Mouse (Mus musculus) lung, embryonic 16.5 days (tissue): ENCODE data around the gene Sh3bgrl. TPM values are rescaled to one million over a fixed set of nuclear protein-coding genes. Genes with fewer than 3 reads are reported as not detected.

Source experiments
- ATAC-seq: fragments of 200-750 bp; cut with Nextera tagmentation; 2 replicates; pipeline ENCODE4 v1.8.0; 2017; ENCODE audit warnings: low read depth, mild to moderate bottlenecking, moderate library complexity
- H3K27ac ChIP-seq: fragments of 300-500 bp; sonication (generic); 2 replicates; pipeline ENCODE4 v1.5.1; 2014; ENCODE audit warnings: mild to moderate bottlenecking, control low read depth, low read length
- H3K27me3 ChIP-seq: fragments of 300-500 bp; sonication (generic); 2 replicates; pipeline ENCODE4 v1.6.1; 2014; ENCODE audit warnings: low read depth, low read length, mixed read lengths; ENCODE audit not compliant: control insufficient read depth, insufficient read depth
- H3K36me3 ChIP-seq: fragments of 300-500 bp; sonication (generic); 2 replicates; pipeline ENCODE4 v1.6.1; 2014; ENCODE audit warnings: low read length; ENCODE audit not compliant: control insufficient read depth, insufficient read depth
- H3K4me1 ChIP-seq: fragments of 300-500 bp; sonication (generic); replicated peaks from 2 replicates; pipeline ENCODE4 v1.6.1; 2014; ENCODE audit warnings: low read length, mixed read lengths; ENCODE audit not compliant: control insufficient read depth, insufficient read depth
- H3K4me2 ChIP-seq: fragments of 300-500 bp; sonication (generic); 2 replicates; pipeline ENCODE4 v1.6.1; 2014; ENCODE audit warnings: low read depth, low read length, control low read depth
- H3K4me3 ChIP-seq: fragments of 300-500 bp; sonication (generic); 2 replicates; pipeline ENCODE4 v1.5.1; 2014; ENCODE audit warnings: mild to moderate bottlenecking, low read length, control low read depth
- H3K9ac ChIP-seq: fragments of 300-500 bp; sonication (generic); 2 replicates; pipeline ENCODE4 v1.6.1; 2014; ENCODE audit warnings: low read length, control low read depth
- H3K9me3 ChIP-seq: fragments of 300-500 bp; sonication (generic); 2 replicates; pipeline ENCODE4 v1.6.1; 2016; ENCODE audit warnings: low read length; ENCODE audit not compliant: control insufficient read depth
- whole genome bisulfite sequencing: fragments of 180-500 bp; shearing (Covaris S2); extraction: QIAGEN DNeasy Blood & Tissue Kit; methylation state at CpG from one replicate; pipeline ENCODE4 v1.1.7; 2014; 5-methylcytosine and 5-hydroxymethylcytosine counted together
- polyA plus RNA-seq: library from polyadenylated mRNA; unstranded; fragments of >200 nt; fragmentation: Nextera tagmentation; extraction: Ambion mirVana; gene quantifications from 2 replicates; pipeline ENCODE4 v1.2.1, GENCODE M21; 2015

Sh3bgrl gene
- polyA plus RNA-seq, 1 experiment from 2014 or later, result 265 TPM

DNA sequence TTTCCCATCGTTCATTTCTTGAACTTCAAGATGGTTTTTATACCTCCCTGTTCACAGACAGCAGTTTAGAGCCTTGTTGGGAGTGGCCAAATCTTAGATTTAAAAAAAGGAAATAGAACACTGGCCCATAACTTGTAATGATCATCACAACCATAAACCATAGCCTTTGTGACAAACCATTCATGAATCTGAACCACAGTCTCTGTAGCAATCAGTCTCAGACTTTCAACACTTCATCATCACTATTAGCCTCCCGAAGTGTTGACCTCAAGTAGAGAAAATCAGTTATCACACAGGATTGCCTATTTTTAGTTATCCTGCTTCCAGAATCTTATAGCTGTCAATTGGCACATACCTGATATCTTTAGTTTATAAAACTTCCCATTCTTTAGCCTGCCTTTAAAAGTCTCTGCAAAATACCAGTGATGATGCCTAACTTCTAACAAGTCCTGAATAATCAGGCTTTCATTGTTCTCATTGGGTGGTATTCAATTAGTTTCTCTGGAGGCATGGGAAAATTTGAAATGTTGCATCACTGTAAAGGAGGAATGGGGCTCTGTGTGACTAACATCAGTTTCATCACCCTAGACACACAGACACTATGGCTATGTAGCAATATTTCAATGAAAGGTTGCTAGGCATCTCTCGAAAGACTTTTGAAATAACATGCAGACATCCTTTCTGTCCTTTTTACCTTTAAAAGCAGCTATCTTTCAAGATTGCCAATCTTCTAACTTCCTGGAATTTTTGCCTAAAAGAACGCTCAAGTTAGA is 89.7 kb downstream of the Sh3bgrl start:
- H3K9ac ChIP-seq, result no peak overlapping the region
- no peaks in the 10 kb centered on the region for H3K27me3 ChIP-seq
- no peaks in the 10 kb centered on the region for H3K9me3 ChIP-seq
- H3K4me3 ChIP-seq, result no peak overlapping the region
- no peak overlapping the region for H3K4me2 ChIP-seq
- H3K27ac ChIP-seq, result no peak overlapping the region
- no peaks in the 10 kb centered on the region for H3K4me1 ChIP-seq
- ATAC-seq, result no peak
- H3K36me3 ChIP-seq, result no peaks in the 10 kb centered on the region
- 73% methylated on average over 4 of the region's 4 CpGs for WGBS

DNA sequence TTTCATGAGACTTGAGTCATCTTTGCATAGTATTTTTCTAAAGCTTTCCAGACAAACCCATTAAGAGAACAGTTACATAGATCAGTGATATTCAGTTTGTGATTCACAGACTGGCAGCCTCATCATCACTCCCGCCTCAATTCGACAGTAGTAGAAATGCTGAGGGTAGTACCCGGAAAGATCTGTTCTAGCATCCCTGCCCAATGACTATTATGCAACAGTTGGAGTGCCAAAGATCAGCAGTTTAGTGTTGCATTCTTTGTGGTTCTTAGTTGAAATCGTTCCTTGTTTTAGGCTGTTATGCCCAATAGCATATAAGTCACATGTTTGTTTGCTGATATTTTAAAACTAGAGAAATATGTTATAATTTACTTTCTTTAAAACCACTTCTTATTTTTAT is 94.4 kb downstream of the Sh3bgrl start:
- no peak for ATAC-seq
- no peak overlapping the region for H3K27ac ChIP-seq
- H3K9ac ChIP-seq, result no peak overlapping the region
- H3K27me3 ChIP-seq, result no peaks in the 10 kb centered on the region
- H3K4me1 ChIP-seq, result no peaks in the 10 kb centered on the region
- H3K4me2 ChIP-seq, result no peak overlapping the region
- H3K4me3 ChIP-seq, result no peak overlapping the region
- H3K9me3 ChIP-seq, result no peaks in the 10 kb centered on the region
- 85% methylated on average over 4 of the region's 4 CpGs for WGBS
- no peaks in the 10 kb centered on the region for H3K36me3 ChIP-seq

DNA sequence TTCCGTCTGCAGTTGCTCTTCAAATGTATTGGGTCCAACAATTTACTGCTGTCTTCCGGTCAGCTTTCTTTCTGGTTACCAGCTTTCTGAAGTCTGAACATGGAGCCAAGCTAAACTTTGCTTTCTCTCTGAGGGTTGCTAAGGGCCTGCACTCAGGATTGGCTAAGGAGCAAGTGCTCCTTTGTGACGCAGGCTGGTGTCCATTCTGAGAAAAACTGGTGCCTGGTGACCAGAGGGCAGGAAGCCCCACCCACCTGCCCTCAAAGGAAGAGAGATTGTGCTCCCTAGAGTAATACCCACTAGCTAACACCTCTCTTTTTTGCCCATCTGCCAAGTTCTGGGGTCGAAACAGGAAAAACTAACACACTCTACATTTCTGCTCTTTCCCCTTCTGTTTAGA is 95.8 kb downstream of the Sh3bgrl start:
- Histone ChIP-seq H3K36me3 (no peaks in the 10 kb centered on the region), H3K9ac (no peak overlapping the region), H3K27ac (peak overlapping the region; percentile 57; the same call in 1 of the 2 replicates), H3K4me1 (no peaks in the 10 kb centered on the region), H3K9me3 (no peaks in the 10 kb centered on the region), H3K27me3 (no peaks in the 10 kb centered on the region), H3K4me2 (no peak overlapping the region), H3K4me3 (no peak overlapping the region)
- 42% methylated on average over 4 of the region's 4 CpGs for WGBS
- peak; percentile 59 for ATAC-seq

DNA sequence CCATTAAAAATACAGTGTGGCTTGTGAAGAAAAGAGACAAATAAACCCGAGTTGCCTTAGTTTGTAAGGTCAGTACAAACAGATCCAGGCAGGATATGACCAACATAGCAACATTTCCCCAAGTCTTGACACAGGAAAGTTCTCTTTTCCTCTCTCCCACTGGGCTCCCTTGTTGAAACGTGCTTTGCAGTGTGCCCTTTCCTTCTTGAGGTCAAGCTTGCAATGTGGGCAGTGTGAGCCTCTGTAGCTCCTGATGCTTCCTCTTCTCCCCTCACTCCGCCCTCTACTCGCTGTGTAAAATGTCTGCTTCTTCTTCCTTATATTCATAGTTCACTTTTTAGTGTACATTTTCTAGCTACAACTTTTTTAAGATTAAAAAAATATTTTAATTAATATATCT is 96.3 kb downstream of the Sh3bgrl start:
- Histone ChIP-seq H3K4me2 (no peak overlapping the region), H3K9me3 (no peaks in the 10 kb centered on the region), H3K27me3 (no peaks in the 10 kb centered on the region), H3K36me3 (no peaks in the 10 kb centered on the region), H3K4me3 (no peak overlapping the region), H3K9ac (no peak overlapping the region), H3K27ac (peak overlapping the region; percentile 57; the same call in 1 of the 2 replicates), H3K4me1 (no peaks in the 10 kb centered on the region)
- 50% methylated on average over 4 of the region's 4 CpGs for WGBS
- peak; percentile 56 for ATAC-seq

DNA sequence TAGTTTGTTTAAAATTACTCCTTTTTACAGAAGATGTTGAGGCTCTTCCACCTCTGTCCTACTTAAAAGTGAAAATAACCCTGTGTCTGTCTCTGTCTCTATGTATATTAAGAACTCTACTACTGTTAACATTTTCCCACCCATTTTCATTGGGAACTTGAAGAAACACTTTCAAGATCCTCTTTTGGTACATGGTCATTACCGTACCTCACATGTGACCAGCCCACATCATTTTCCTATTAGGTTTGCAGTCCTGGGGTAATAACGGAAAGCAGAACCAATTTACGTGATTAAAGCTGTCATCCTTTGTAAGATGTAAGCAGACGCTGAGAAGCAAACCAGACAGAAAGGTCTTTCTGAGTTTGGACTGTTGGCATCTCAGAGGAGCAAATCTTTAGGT is 101.3 kb downstream of the Sh3bgrl start, which contains the start of gene Gm6377:
Gene Gm6377 (plus strand): TSS at position 289 of the 400 bp plus-strand sequence.
- Histone ChIP-seq H3K9ac (no peak within 1 kb of the TSS), H3K27ac (no peak within 1 kb of the TSS), H3K4me1 (no peaks in the 10 kb centered on the region), H3K36me3 (no peaks in the 10 kb centered on the region), H3K27me3 (no peaks in the 10 kb centered on the region), H3K4me2 (no peak within 1 kb of the TSS), H3K4me3 (no peak within 1 kb of the TSS), H3K9me3 (no peaks in the 10 kb centered on the region)
- ATAC-seq, result no peak
- WGBS, result 68% methylated on average over 4 of the region's 4 CpGs

DNA sequence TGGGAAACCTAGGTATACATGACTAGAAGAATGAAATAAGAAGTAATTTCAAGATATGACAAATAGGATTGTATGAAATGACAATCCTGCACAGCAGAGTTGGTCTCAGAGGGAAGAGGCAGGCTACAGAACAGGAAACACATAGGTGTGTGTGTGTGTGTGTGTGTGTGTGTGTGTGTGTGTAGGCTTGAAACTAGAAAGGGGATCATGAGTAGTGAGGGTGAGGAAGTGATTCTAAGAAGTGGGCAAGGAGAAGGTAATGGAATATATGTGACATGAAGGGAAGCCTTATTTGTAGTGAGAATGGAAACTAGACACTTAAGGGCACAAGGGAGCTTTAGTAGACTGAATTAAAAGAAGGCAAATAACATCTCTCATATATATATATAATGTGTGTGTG is 112.7 kb downstream of the Sh3bgrl start:
- Histone ChIP-seq H3K4me2 (no peak overlapping the region), H3K27ac (no peak overlapping the region), H3K4me3 (no peak overlapping the region), H3K27me3 (no peaks in the 10 kb centered on the region), H3K9me3 (no peaks in the 10 kb centered on the region), H3K36me3 (no peaks in the 10 kb centered on the region), H3K4me1 (no peaks in the 10 kb centered on the region), H3K9ac (no peak overlapping the region)
- no peak for ATAC-seq

DNA sequence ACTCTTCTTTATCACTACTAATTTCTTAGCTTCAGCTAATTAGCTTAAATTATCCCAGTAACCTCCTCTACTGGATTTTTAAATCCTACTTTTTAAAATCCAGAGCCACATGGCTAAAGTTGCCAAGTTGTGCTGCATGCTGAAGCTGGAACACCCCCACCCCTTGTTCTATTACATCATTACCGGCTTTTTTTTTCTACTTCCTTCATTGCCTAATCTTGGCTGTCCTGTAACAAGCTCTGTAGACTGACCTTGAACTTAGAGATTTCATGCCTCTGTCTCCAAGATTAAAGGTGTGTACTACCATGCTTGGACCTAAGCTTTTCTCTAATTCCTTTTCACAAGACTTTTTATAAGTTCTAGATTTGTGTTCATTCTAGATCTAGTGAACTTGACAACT is 133.6 kb downstream of the Sh3bgrl start:
- Histone ChIP-seq H3K9me3 (no peaks in the 10 kb centered on the region), H3K27me3 (no peaks in the 10 kb centered on the region), H3K27ac (no peak overlapping the region), H3K4me3 (no peak overlapping the region), H3K9ac (no peak overlapping the region), H3K36me3 (no peaks in the 10 kb centered on the region), H3K4me2 (no peak overlapping the region), H3K4me1 (no peaks in the 10 kb centered on the region)
- no peak for ATAC-seq
- 93% methylated on average over 1 of the region's 1 CpGs for WGBS

DNA sequence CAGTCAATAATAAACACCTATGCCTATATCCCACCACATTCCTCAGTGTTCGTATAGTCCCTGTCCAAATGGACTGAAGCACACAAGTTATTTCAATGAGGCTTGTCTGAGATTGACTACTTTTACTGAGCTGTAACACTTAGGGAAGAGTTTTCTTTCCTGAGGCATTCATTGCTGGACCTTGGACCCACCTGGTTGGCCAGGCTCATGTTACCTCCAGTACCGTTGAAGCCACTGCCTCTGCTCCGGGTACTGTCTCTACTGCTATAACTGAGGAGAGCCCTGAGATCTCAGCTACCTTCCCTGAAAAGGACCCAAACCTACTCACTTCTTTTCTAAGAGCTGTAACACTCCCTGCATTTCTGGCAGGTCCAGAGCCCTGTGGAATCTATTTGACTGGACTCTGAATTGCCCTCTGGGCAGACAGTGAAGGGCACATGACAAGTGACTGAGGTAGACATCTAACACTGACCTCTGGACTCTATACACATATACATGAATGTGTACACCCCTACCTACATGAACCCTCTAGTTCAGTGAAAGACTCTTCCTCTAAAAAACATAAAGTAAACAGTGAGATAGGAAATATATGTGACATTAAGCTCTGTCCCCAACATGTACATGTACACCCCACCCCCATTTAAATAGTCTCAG is 140.3 kb downstream of the Sh3bgrl start:
- no peak overlapping the region for H3K27ac ChIP-seq
- no peaks in the 10 kb centered on the region for H3K4me1 ChIP-seq
- H3K36me3 ChIP-seq, result no peaks in the 10 kb centered on the region
- H3K9ac ChIP-seq, result no peak overlapping the region
- H3K9me3 ChIP-seq, result no peaks in the 10 kb centered on the region
- H3K27me3 ChIP-seq, result no peaks in the 10 kb centered on the region
- H3K4me2 ChIP-seq, result no peak overlapping the region
- H3K4me3 ChIP-seq, result no peak overlapping the region
- WGBS, result 67% methylated on average over 3 of the region's 3 CpGs
- ATAC-seq, result no peak

DNA sequence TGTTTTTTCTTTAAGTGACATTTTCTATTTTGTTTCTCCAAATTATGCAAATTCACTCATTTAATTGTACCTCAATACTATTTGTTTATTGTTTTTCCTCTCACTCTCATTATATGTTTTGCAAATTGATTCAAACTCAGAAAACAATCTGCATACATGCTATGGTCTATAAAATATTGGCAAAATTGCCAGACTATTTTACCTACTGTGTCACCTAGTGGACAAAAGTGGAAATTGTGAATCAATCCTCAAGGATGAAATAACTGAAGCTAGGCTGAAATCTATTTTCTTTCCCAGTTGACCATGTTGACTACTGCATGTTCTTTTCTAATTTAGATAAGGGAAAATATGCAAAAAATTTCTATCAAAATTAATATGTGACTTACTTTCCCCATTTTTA is 143.0 kb downstream of the Sh3bgrl start:
- no peak overlapping the region for H3K4me2 ChIP-seq
- no peak overlapping the region for H3K9ac ChIP-seq
- H3K36me3 ChIP-seq, result no peaks in the 10 kb centered on the region
- no peak overlapping the region for H3K4me3 ChIP-seq
- H3K27ac ChIP-seq, result no peak overlapping the region
- H3K9me3 ChIP-seq, result no peaks in the 10 kb centered on the region
- no peaks in the 10 kb centered on the region for H3K27me3 ChIP-seq
- H3K4me1 ChIP-seq, result no peaks in the 10 kb centered on the region
- ATAC-seq, result no peak
